Mouse (Mus musculus): ENCODE results near the gene Cdca7l. TPM values are rescaled to one million over a fixed set of nuclear protein-coding genes. Genes with fewer than 3 reads are reported as not detected.
A peak's percentile ranks its signal among the peaks of the same experiment; 100 is the strongest.

Cdca7l gene
- polyA plus RNA-seq, 2 experiments, result 24.0 to 37.7 TPM

DNA sequence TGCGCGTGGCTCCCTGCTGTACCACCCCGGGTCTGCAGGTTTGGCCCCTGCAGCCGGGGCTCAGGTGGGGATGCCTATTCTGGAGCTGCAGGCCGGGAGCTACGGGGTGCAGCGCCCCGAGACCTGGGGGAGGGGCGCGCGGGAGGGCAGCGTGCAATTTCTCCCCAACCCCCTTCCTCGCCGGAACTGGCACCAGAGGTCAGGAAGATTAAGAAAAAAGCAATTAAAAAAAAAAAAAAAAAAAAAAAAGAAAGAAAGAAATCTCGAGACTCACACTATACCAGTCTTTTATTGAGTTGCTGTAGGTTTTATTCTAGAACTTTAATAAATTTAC lies 40.0 kb downstream of the Cdca7l start:
- Histone ChIP-seq H3K4me1 (ENCODE audit: control insufficient read depth, insufficient read depth, low read length) (peaks cover 3% of the 10 kb centered on the region; the same call in 1 of the 2 replicates), H3K27ac (replicated peaks; ENCODE audit: low read depth, low read length) (peak overlapping the region; percentile 87), H3K36me3 (ENCODE audit: control insufficient read depth, insufficient read depth, low read length) (no peaks in the 10 kb centered on the region), H3K9ac (ENCODE audit: low read depth, low read length, severe bottlenecking) (peak overlapping the region; percentile 90), H3K4me3 (replicated peaks; ENCODE audit: low read length) (peak overlapping the region; percentile 80), H3K9me3 (ENCODE audit: control insufficient read depth, low read length) (no peaks in the 10 kb centered on the region), H3K4me2 (replicated peaks; ENCODE audit: low read depth, low read length, severe bottlenecking) (peak overlapping the region; percentile 87), H3K27me3 (ENCODE audit: control insufficient read depth, insufficient read depth, low read length) (no peaks in the 10 kb centered on the region)
- TF ChIP-seq POLR2A (IDR thresholded peaks at IDR 0.05; ENCODE audit: borderline replicate concordance, extremely low read depth, insufficient read depth, insufficient read length), result no peak
- DNase-seq (ENCODE audit: low spot score) (no peak), ATAC-seq (ENCODE audit: low FRiP score, low read depth) (no peak; the same call in 1 of the 2 replicates)
- 0% methylated on average over 15 of the region's 15 CpGs for WGBS

DNA sequence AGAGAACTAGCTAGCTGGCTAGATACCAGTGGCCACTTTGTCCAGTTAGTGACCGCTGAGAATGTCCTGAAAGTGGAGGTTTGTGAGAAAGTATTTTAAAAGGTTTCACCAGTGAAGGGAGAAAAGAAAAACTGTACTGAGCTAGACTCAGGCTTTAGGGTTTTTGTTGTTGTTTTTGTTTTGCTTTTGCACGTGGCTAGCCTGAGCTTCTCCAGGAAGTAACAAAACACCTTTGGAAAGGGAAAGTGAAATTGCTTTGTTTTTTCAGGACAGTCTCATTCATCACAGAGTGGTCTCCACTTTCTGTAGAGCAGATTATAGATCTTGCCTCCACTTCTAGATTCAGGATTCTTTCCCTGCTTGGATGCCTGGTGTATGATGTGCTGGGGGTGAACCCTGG lies 40.8 kb downstream of the Cdca7l start:
- Histone ChIP-seq H3K27ac (replicated peaks; ENCODE audit: low read depth, low read length) (no peak overlapping the region), H3K9me3 (ENCODE audit: control insufficient read depth, low read length) (no peaks in the 10 kb centered on the region), H3K4me2 (replicated peaks; ENCODE audit: low read depth, low read length, severe bottlenecking) (peak overlapping the region; percentile 87), H3K27me3 (ENCODE audit: control insufficient read depth, insufficient read depth, low read length) (no peaks in the 10 kb centered on the region), H3K36me3 (ENCODE audit: control insufficient read depth, insufficient read depth, low read length) (no peaks in the 10 kb centered on the region), H3K9ac (ENCODE audit: low read depth, low read length, severe bottlenecking) (0 out of 2 replicates have a peak overlapping the region, but pooled peaks have one; percentile 1), H3K4me3 (replicated peaks; ENCODE audit: low read length) (peak overlapping the region; percentile 80), H3K4me1 (ENCODE audit: control insufficient read depth, insufficient read depth, low read length) (peaks cover 3% of the 10 kb centered on the region; the same call in 1 of the 2 replicates)
- 31% methylated on average over 2 of the region's 2 CpGs for WGBS
- no peak for TF ChIP-seq POLR2A (IDR thresholded peaks at IDR 0.05; ENCODE audit: borderline replicate concordance, extremely low read depth, insufficient read depth, insufficient read length)
- no peak for ATAC-seq (ENCODE audit: low FRiP score, low read depth)
- no peak for DNase-seq (ENCODE audit: low spot score)

DNA sequence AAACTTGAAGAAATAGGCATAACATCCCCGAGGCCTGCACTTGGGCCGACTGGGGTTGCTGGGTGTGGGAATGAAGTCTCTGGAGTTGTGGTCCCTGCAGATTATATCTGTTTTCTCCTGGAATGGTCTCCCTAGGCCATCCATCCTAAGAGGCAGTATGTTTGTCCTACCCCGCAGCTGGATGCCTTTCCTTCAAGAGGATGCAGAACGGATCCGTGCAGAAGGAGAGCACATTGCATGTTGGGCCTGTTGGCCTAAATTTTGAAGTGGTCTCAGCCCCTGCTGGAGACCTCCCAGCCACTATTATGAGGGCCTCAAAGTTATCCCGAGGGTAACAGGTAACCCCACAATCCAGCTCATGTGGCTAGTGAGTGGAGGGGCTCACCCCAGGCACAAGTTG lies 44.5 kb downstream of the Cdca7l start:
- no peak overlapping the region for H3K27ac ChIP-seq (replicated peaks; ENCODE audit: low read depth, low read length)
- WGBS, result 92% methylated on average over 6 of the region's 6 CpGs
- no peak for DNase-seq (ENCODE audit: low spot score)
- no peaks in the 10 kb centered on the region for H3K36me3 ChIP-seq (ENCODE audit: control insufficient read depth, insufficient read depth, low read length)
- no peaks in the 10 kb centered on the region for H3K27me3 ChIP-seq (ENCODE audit: control insufficient read depth, insufficient read depth, low read length)
- H3K4me3 ChIP-seq (replicated peaks; ENCODE audit: low read length), result no peak overlapping the region
- TF ChIP-seq POLR2A (IDR thresholded peaks at IDR 0.05; ENCODE audit: borderline replicate concordance, extremely low read depth, insufficient read depth, insufficient read length), result no peak
- ATAC-seq (ENCODE audit: low FRiP score, low read depth), result no peak
- H3K4me2 ChIP-seq (replicated peaks; ENCODE audit: low read depth, low read length, severe bottlenecking), result no peak overlapping the region
- H3K9me3 ChIP-seq (ENCODE audit: control insufficient read depth, low read length), result no peaks in the 10 kb centered on the region
- H3K4me1 ChIP-seq (ENCODE audit: control insufficient read depth, insufficient read depth, low read length), result no peaks in the 10 kb centered on the region; the same call in 1 of the 2 replicates
- H3K9ac ChIP-seq (ENCODE audit: low read depth, low read length, severe bottlenecking), result no peak overlapping the region

DNA sequence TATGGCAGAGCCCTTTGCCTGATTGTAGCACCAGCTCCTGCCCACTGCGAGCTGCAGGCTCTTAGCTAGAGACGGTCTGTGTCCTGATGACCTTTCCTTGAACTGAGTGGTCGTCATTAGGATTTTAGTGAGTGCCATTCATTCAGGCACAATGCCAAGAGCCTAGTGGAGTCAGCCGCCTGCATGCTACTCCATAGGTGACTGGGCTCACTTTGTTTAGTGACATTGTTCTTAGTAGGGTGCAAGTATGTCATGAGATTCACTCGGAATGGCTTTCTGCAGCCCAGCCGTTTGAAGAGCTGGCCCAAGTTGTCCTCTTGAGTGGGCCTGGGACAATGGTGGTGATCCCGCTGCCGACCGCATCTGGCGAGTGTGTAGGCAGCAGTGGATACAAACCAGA lies 46.4 kb downstream of the Cdca7l start:
- 61% methylated on average over 10 of the region's 10 CpGs for WGBS
- Histone ChIP-seq H3K36me3 (ENCODE audit: control insufficient read depth, insufficient read depth, low read length) (no peaks in the 10 kb centered on the region), H3K9ac (ENCODE audit: low read depth, low read length, severe bottlenecking) (no peak overlapping the region), H3K4me1 (ENCODE audit: control insufficient read depth, insufficient read depth, low read length) (no peaks in the 10 kb centered on the region; the same call in 1 of the 2 replicates), H3K9me3 (ENCODE audit: control insufficient read depth, low read length) (no peaks in the 10 kb centered on the region), H3K27ac (replicated peaks; ENCODE audit: low read depth, low read length) (no peak overlapping the region), H3K27me3 (ENCODE audit: control insufficient read depth, insufficient read depth, low read length) (no peaks in the 10 kb centered on the region), H3K4me3 (replicated peaks; ENCODE audit: low read length) (no peak overlapping the region), H3K4me2 (replicated peaks; ENCODE audit: low read depth, low read length, severe bottlenecking) (no peak overlapping the region)
- ATAC-seq (ENCODE audit: low FRiP score, low read depth) (no peak), DNase-seq (ENCODE audit: low spot score) (no peak)
- no peak for TF ChIP-seq POLR2A (IDR thresholded peaks at IDR 0.05; ENCODE audit: borderline replicate concordance, extremely low read depth, insufficient read depth, insufficient read length)

DNA sequence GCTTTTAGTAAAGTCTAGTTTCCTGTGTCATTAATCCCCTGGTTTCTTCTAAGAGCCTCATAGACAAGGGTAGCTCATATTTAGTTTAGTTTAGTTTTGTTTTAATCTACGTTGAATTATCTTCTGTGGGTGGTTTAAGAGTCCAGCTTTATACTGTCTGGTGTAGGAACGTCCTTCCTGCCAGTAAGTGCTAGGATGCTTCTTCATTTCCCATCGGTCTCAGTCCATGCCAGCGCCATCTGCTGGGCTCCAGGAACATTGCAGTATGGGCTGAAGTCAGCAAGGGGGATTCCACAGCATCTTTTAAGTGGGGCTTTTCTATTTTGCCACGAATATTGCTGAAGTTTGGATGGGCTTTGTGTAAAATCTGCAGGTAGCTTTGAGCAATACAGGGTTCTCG lies 49.2 kb downstream of the Cdca7l start:
- Histone ChIP-seq H3K4me2 (replicated peaks; ENCODE audit: low read depth, low read length, severe bottlenecking) (no peak overlapping the region), H3K4me1 (ENCODE audit: control insufficient read depth, insufficient read depth, low read length) (no peaks in the 10 kb centered on the region), H3K27me3 (ENCODE audit: control insufficient read depth, insufficient read depth, low read length) (no peaks in the 10 kb centered on the region), H3K4me3 (replicated peaks; ENCODE audit: low read length) (no peak overlapping the region), H3K36me3 (ENCODE audit: control insufficient read depth, insufficient read depth, low read length) (no peaks in the 10 kb centered on the region), H3K9ac (ENCODE audit: low read depth, low read length, severe bottlenecking) (no peak overlapping the region), H3K9me3 (ENCODE audit: control insufficient read depth, low read length) (no peaks in the 10 kb centered on the region), H3K27ac (replicated peaks; ENCODE audit: low read depth, low read length) (no peak overlapping the region)
- DNase-seq (ENCODE audit: low spot score) (no peak), ATAC-seq (ENCODE audit: low FRiP score, low read depth) (no peak)
- no peak for TF ChIP-seq POLR2A (IDR thresholded peaks at IDR 0.05; ENCODE audit: borderline replicate concordance, extremely low read depth, insufficient read depth, insufficient read length)
- 36% methylated on average over 6 of the region's 6 CpGs for WGBS

DNA sequence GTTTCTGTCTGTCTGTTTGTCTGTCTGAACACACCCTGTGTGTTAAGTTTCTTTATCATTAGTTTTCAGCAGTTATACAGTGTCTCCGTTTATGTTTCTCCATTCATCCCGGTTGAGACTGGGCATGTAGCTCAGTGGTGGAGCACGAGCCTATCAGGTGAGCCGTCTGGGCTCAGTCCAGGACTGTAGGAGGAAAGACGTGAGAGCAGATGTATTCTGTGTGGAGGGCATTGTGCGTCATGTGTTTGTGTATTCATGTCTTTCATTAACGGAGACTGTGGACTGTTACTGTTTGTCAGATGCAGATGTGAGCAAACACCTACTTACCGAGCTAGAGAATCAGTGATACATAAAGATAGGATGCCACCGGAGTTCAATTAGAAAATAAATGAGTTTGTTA lies 52.9 kb downstream of the Cdca7l start:
- no peak overlapping the region for H3K4me2 ChIP-seq (replicated peaks; ENCODE audit: low read depth, low read length, severe bottlenecking)
- ATAC-seq (ENCODE audit: low FRiP score, low read depth), result no peak
- H3K27me3 ChIP-seq (ENCODE audit: control insufficient read depth, insufficient read depth, low read length), result no peaks in the 10 kb centered on the region
- no peaks in the 10 kb centered on the region for H3K36me3 ChIP-seq (ENCODE audit: control insufficient read depth, insufficient read depth, low read length)
- H3K4me1 ChIP-seq (ENCODE audit: control insufficient read depth, insufficient read depth, low read length), result no peaks in the 10 kb centered on the region
- DNase-seq (ENCODE audit: low spot score), result no peak
- H3K4me3 ChIP-seq (replicated peaks; ENCODE audit: low read length), result no peak overlapping the region
- H3K9ac ChIP-seq (ENCODE audit: low read depth, low read length, severe bottlenecking), result no peak overlapping the region
- no peaks in the 10 kb centered on the region for H3K9me3 ChIP-seq (ENCODE audit: control insufficient read depth, low read length)
- WGBS, result 77% methylated on average over 9 of the region's 9 CpGs
- H3K27ac ChIP-seq (replicated peaks; ENCODE audit: low read depth, low read length), result no peak overlapping the region
- TF ChIP-seq POLR2A (IDR thresholded peaks at IDR 0.05; ENCODE audit: borderline replicate concordance, extremely low read depth, insufficient read depth, insufficient read length), result no peak

Data from limb, embryonic 14.5 days (tissue).